Mouse (Mus musculus) CH12.LX (cell line): Measurements from ENCODE around the gene Stap2.

Source experiments
- CTCF ChIP-seq, 2 experiments: IDR thresholded peaks in 1 of 2; conservative IDR thresholded peaks in 1 of 2; 2 replicates each; pipeline ENCODE4 v1.5.1; 2011 to 2012; ENCODE audit warnings: low read depth in 2 of 2, low read length in 2 of 2, improper control_type of control experiment in 1 of 2, inconsistent platforms in 1 of 2, mild to moderate bottlenecking in 1 of 2, moderate library complexity in 1 of 2
- ELF1 ChIP-seq: IDR thresholded peaks from 2 replicates; pipeline ENCODE4 v1.6.1; 2014; ENCODE audit warnings: low read depth, mild to moderate bottlenecking, inconsistent platforms, low read length, improper control_type of control experiment
- POLR2A ChIP-seq: IDR thresholded peaks from 2 replicates; pipeline ENCODE4 v1.6.1; 2011; ENCODE audit warnings: low read depth, mild to moderate bottlenecking, improper control_type of control experiment, low read length
- SMC3 ChIP-seq: IDR thresholded peaks from 2 replicates; pipeline ENCODE4 v1.6.1; 2011; ENCODE audit warnings: low read depth, low read length, improper control_type of control experiment
- TBP ChIP-seq: conservative IDR thresholded peaks from 2 replicates; pipeline ENCODE4 v1.6.1; 2011; ENCODE audit warnings: low read depth, low read length, improper control_type of control experiment
- ZNF384 ChIP-seq: IDR thresholded peaks from 2 replicates; pipeline ENCODE4 v1.6.1; 2012; ENCODE audit warnings: low read depth, low read length, improper control_type of control experiment, inconsistent platforms

DNA sequence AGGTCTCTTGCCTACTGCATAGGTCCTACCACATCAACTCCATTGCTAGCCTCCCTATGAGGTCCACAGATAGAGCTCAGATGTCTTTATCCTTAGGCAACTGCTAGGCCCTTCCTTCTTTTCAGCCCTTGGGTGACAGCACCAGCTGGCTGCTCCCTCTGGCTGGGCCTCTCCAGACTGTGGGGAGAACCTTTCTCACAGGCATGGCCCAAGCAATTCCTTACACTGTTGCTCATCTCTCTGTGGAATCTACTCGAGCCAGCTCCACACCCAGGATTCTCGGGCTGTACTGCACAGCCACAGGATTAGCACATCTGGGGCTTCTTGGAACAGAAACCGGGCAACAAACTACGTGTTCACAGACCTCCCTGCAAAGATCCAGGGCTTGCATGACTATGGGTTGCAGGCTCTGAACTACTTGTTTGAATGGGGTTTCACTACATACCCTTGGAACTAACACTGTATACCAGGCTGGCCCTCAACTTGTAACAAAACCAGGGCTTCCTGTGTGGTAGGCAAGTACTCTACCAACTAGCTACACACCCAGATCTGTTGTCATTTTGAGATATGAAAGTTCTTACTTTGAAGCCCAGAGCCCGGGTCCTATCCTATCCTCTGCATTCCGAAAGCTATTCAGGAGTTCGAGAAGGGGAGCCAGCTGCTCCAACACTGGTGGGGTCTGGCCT lies 28.8 kb upstream of the Stap2 start:
- TF ChIP-seq SMC3, result no peak
- no peak for TF ChIP-seq CTCF (conservative IDR thresholded peaks at IDR 0.05 in 1 of 2, IDR thresholded peaks at IDR 0.05 in 1 of 2; ENCODE audit: low read depth in 2 of 2, low read length in 2 of 2)
- no peak for TF ChIP-seq POLR2A
- TF ChIP-seq TBP, result no peak
- TF ChIP-seq ELF1, result no peak
- TF ChIP-seq ZNF384, result no peak
